Mouse (Mus musculus) lung, adult 2 months (tissue): Measurements from ENCODE around the gene Cpeb4.

Source experiments
- CTCF ChIP-seq: fragments of 200-500 bp; IDR thresholded peaks from 2 replicates; pipeline ENCODE4 v1.5.1; 2011; ENCODE audit warnings: mild to moderate bottlenecking, low read length, control low read depth; ENCODE audit not compliant: insufficient read depth
- POLR2A ChIP-seq: fragments of 200-500 bp; IDR thresholded peaks from 2 replicates; pipeline ENCODE4 v1.6.1; 2011; ENCODE audit warnings: low read depth, mild to moderate bottlenecking, control low read depth, low read length, borderline replicate concordance; ENCODE audit errors: extremely low read depth

- TF ChIP-seq CTCF (no peak), POLR2A (no peak)
Observed at GRCm38 (mm10) chr11:31935652-31936051, 63.6 kb downstream of the Cpeb4 start.
